Comparison of ENCODE assay signal across 8 mouse cellular contexts in genomic region chr4:43982053-43982732, GRCm38 (mm10). TPM values are rescaled to one million over a fixed set of nuclear protein-coding genes. Genes with fewer than 3 reads are reported as not detected.
DNase-seq lines count a peak whose midpoint lies in the region; ATAC-seq and TF ChIP-seq lines count a peak whose summit lies in the region.

No protein-coding gene starts in this region.

- no peaks in the 10 kb centered on the region for H3K27me3 ChIP-seq in MEL (ENCODE audit: control insufficient read depth in 1 of 2, insufficient read depth in 2 of 2, low read length in 2 of 2)
- H3K27me3 ChIP-seq in forebrain, embryonic 16.5 days (replicated peaks; ENCODE audit: control insufficient read depth, insufficient read depth, low read length) = no peaks in the 10 kb centered on the region
- H3K27me3 ChIP-seq in neural tube, embryonic 15.5 days (replicated peaks) = no peaks in the 10 kb centered on the region

- peak in 2 of 3 experiments; percentile 82 to 99 for TF ChIP-seq CTCF in MEL (IDR thresholded peaks at IDR 0.05 in 2 of 3, conservative IDR thresholded peaks at IDR 0.05 in 1 of 3; ENCODE audit: control insufficient read depth in 1 of 3, insufficient read depth in 1 of 3, low read depth in 2 of 3, low read length in 3 of 3, poor library complexity in 1 of 3, severe bottlenecking in 1 of 3)

- H3K4me2 ChIP-seq in forebrain, embryonic 16.5 days (ENCODE audit: low read length) = peak overlapping the region; percentile 56
- H3K4me2 ChIP-seq in neural tube, embryonic 15.5 days = peak overlapping the region; percentile 74

- TF ChIP-seq RAD21 in MEL (IDR thresholded peaks at IDR 0.05; ENCODE audit: low read depth, low read length) = no peak; the same call in none of the 2 replicates

- peak; percentile 95 for DNase-seq in MEL (ENCODE audit: low read depth, low spot score)
- DNase-seq in cerebellum, adult 18-20 months = peak; percentile 84 to 93
- DNase-seq in heart, postnatal 36 days = peak; percentile 95 to 97
- DNase-seq in layer of hippocampus, adult 18-20 months (ENCODE audit: low spot score in 2 of 2) = peak; percentile 83 to 96
- DNase-seq in lung, adult 18-20 months = peak; percentile 91 to 93
- peak; percentile 98 for DNase-seq in testis, postnatal 10 days (ENCODE audit: low spot score)

- 2% methylated on average over 24 of the region's 24 CpGs for WGBS in forebrain, embryonic 16.5 days
- WGBS in neural tube, embryonic 15.5 days = 3% methylated on average over 24 of the region's 24 CpGs

- H3K79me2 ChIP-seq in MEL (ENCODE audit: control insufficient read depth, insufficient read depth, low read length, poor library complexity) = no peaks in the 10 kb centered on the region; the same call in 1 of the 2 replicates

- 0 out of 4 replicates have a peak, but pooled peaks cover 0 to 6% of the 10 kb centered on the region in 2 experiments for H3K4me1 ChIP-seq in MEL (ENCODE audit: control insufficient read depth in 1 of 2, insufficient read depth in 2 of 2, low read length in 2 of 2)
- peaks cover 24% of the 10 kb centered on the region for H3K4me1 ChIP-seq in forebrain, embryonic 16.5 days (replicated peaks; ENCODE audit: control insufficient read depth, insufficient read depth, low read length)
- peaks cover 24% of the 10 kb centered on the region for H3K4me1 ChIP-seq in neural tube, embryonic 15.5 days

- ATAC-seq in forebrain, embryonic 16.5 days = peak; percentile 95
- ATAC-seq in neural tube, embryonic 15.5 days (ENCODE audit: low FRiP score) = peak; percentile 94

- peak overlapping the region; percentile 34 for H3K27ac ChIP-seq in MEL (ENCODE audit: control insufficient read depth, low read depth, low read length)
- no peak overlapping the region for H3K27ac ChIP-seq in forebrain, embryonic 16.5 days (ENCODE audit: low read length)
- no peak overlapping the region for H3K27ac ChIP-seq in neural tube, embryonic 15.5 days (replicated peaks)

- TF ChIP-seq EP300 in MEL (IDR thresholded peaks at IDR 0.05; ENCODE audit: low read depth in 1 of 2, low read length in 2 of 2) = no peak

- H3K9me3 ChIP-seq in MEL (replicated peaks; ENCODE audit: insufficient read depth, low read length) = no peaks in the 10 kb centered on the region
- no peaks in the 10 kb centered on the region for H3K9me3 ChIP-seq in forebrain, embryonic 16.5 days (ENCODE audit: control insufficient read depth, low read length)
- H3K9me3 ChIP-seq in neural tube, embryonic 15.5 days (replicated peaks) = no peaks in the 10 kb centered on the region

- H3K4me3 ChIP-seq in MEL (ENCODE audit: control insufficient read depth in 1 of 2, insufficient read depth in 1 of 2, low read depth in 2 of 2, low read length in 2 of 2) = peak overlapping the region; percentile 63 to 77
- H3K4me3 ChIP-seq in forebrain, embryonic 16.5 days (replicated peaks; ENCODE audit: low read length) = peak overlapping the region; percentile 31
- H3K4me3 ChIP-seq in neural tube, embryonic 15.5 days (replicated peaks) = peak overlapping the region; percentile 37

- H3K9ac ChIP-seq in MEL (ENCODE audit: control insufficient read depth, low read depth, low read length, poor library complexity, severe bottlenecking) = peak overlapping the region; percentile 87
- H3K9ac ChIP-seq in forebrain, embryonic 16.5 days (replicated peaks; ENCODE audit: low read depth, low read length) = peak overlapping the region; percentile 55
- H3K9ac ChIP-seq in neural tube, embryonic 15.5 days (replicated peaks) = peak overlapping the region; percentile 45; the same call in 1 of the 2 replicates

- H3K36me3 ChIP-seq in MEL (ENCODE audit: control insufficient read depth in 1 of 2, insufficient read depth in 2 of 2, low read length in 2 of 2) = no peaks in the 10 kb centered on the region
- H3K36me3 ChIP-seq in forebrain, embryonic 16.5 days (ENCODE audit: control insufficient read depth, insufficient read depth) = no peaks in the 10 kb centered on the region
- no peaks in the 10 kb centered on the region for H3K36me3 ChIP-seq in neural tube, embryonic 15.5 days

- TF ChIP-seq POLR2A in MEL (IDR thresholded peaks at IDR 0.05; ENCODE audit: control insufficient read depth in 1 of 2, insufficient read depth in 1 of 2, low read depth in 1 of 2, low read length in 2 of 2, poor library complexity in 1 of 2) = peak in 1 of 2 experiments; percentile 52; a peak in 1 of 4 replicates

- intact Hi-C loops in heart, postnatal 36 days (cut with DNase I) = loop anchor here (1.0 to 10.0 kb wide), 3 partner anchors 56 to 217 kb away; no protein-coding TSS in a partner anchor

TF ChIP-seq in MEL, 35 proteins besides CTCF, POLR2A, EP300 and RAD21:
- peak; percentile 98 for TF ChIP-seq ZC3H11A (IDR thresholded peaks at IDR 0.05; ENCODE audit: low read depth, low read length)
- TF ChIP-seq MXI1 (IDR thresholded peaks at IDR 0.05; ENCODE audit: low read depth, low read length) = peak; percentile 73
- 0 out of 2 replicates have a peak, but pooled peaks have one; percentile 46 for TF ChIP-seq HCFC1 (IDR thresholded peaks at IDR 0.05; ENCODE audit: low read depth, low read length)
- TF ChIP-seq ELF1 (IDR thresholded peaks at IDR 0.05; ENCODE audit: low read depth, low read length) = no peak
- TF ChIP-seq MYC (IDR thresholded peaks at IDR 0.05; ENCODE audit: low read depth, low read length) = 0 out of 2 replicates have a peak, but pooled peaks have one; percentile 47
- peak; percentile 19; the same call in 1 of the 2 replicates for TF ChIP-seq NELFE (IDR thresholded peaks at IDR 0.05; ENCODE audit: low read depth, low read length)
- TF ChIP-seq CHD1 (IDR thresholded peaks at IDR 0.05; ENCODE audit: low read depth, low read length) = no peak
- TF ChIP-seq SMC3 (IDR thresholded peaks at IDR 0.05; ENCODE audit: low read depth, low read length) = peak; percentile 100
- 0 out of 2 replicates have a peak, but pooled peaks have one; percentile 12 for TF ChIP-seq TCF12 (IDR thresholded peaks at IDR 0.05; ENCODE audit: low read depth, low read length)
- no peak for TF ChIP-seq GATA1 (IDR thresholded peaks at IDR 0.05; ENCODE audit: low read depth, low read length)
- TF ChIP-seq SIN3A (IDR thresholded peaks at IDR 0.05; ENCODE audit: low read length) = peak; percentile 75; the same call in 1 of the 2 replicates
- TF ChIP-seq UBTF (IDR thresholded peaks at IDR 0.05; ENCODE audit: borderline replicate concordance, insufficient read depth, low read depth, low read length) = 0 out of 2 replicates have a peak, but pooled peaks have one; percentile 62
- TF ChIP-seq TBP (IDR thresholded peaks at IDR 0.05; ENCODE audit: low read depth, low read length) = peak; percentile 69
TF ChIP-seq in MEL: peak in this region for 10.

RNA-seq across cellular contexts. Expression of gene Ccin, which starts 1.1 kb away (rescaled TPM):
- not detected in 2 replicates for total RNA-seq in MEL (2012; rRNA removed)
- polyA plus RNA-seq in MEL (2012; ENCODE audit: insufficient read depth in 1 of 2, insufficient read length in 2 of 2, low read depth in 1 of 2, low replicate concordance in 2 of 2, missing spikeins in 1 of 2) = under 1 TPM in 1 of 2 experiments, not detected in 1; 0.04 TPM
- not detected in 2 replicates for polyA plus RNA-seq in forebrain, embryonic 16.5 days (2015; fragmentation: Nextera tagmentation; extraction: Ambion mirVana)
- total RNA-seq in heart, postnatal 36 days (2021) = under 1 TPM in 1 of 2 experiments, not detected in 1; 0.14 TPM
- total RNA-seq in layer of hippocampus, adult 18-20 months (2021) = not detected
- not detected in 2 replicates for polyA plus RNA-seq in neural tube, embryonic 15.5 days (2015; fragmentation: Nextera tagmentation; extraction: Ambion mirVana)

RNA-seq across cellular contexts. Expression of gene Clta, which starts 22.1 kb away (rescaled TPM):
- 426 and 451 TPM in 2 replicates for total RNA-seq in MEL (2012; rRNA removed)
- 100 to 1,000 TPM in 1 of 2 experiments, not detected in 1; 589 TPM for polyA plus RNA-seq in MEL (2012; ENCODE audit: insufficient read depth in 1 of 2, insufficient read length in 2 of 2, low read depth in 1 of 2, low replicate concordance in 2 of 2, missing spikeins in 1 of 2)
- polyA plus RNA-seq in forebrain, embryonic 16.5 days (2015; fragmentation: Nextera tagmentation; extraction: Ambion mirVana) = 296 and 297 TPM in 2 replicates
- 10 to 100 TPM; 81.1 to 85.3 TPM for total RNA-seq in heart, postnatal 36 days (2021)
- 100 to 1,000 TPM; 284 to 304 TPM for total RNA-seq in layer of hippocampus, adult 18-20 months (2021)
- polyA plus RNA-seq in neural tube, embryonic 15.5 days (2015; fragmentation: Nextera tagmentation; extraction: Ambion mirVana) = 342 and 381 TPM in 2 replicates

RNA-seq across cellular contexts. Expression of gene Glipr2, which starts 25.0 kb away (rescaled TPM):
- total RNA-seq in MEL (2012; rRNA removed) = 22.8 and 30.6 TPM in 2 replicates
- polyA plus RNA-seq in MEL (2012; ENCODE audit: insufficient read depth in 1 of 2, insufficient read length in 2 of 2, low read depth in 1 of 2, low replicate concordance in 2 of 2, missing spikeins in 1 of 2) = 10 to 100 TPM in 1 of 2 experiments, not detected in 1; 25.0 TPM
- 27.2 and 28.8 TPM in 2 replicates for polyA plus RNA-seq in forebrain, embryonic 16.5 days (2015; fragmentation: Nextera tagmentation; extraction: Ambion mirVana)
- 1 to 10 TPM; 2.5 to 3.8 TPM for total RNA-seq in heart, postnatal 36 days (2021)
- total RNA-seq in layer of hippocampus, adult 18-20 months (2021) = 1 to 10 TPM; 3.3 to 4.0 TPM
- 42.3 and 51.4 TPM in 2 replicates for polyA plus RNA-seq in neural tube, embryonic 15.5 days (2015; fragmentation: Nextera tagmentation; extraction: Ambion mirVana)
